Mouse (Mus musculus) 3134 (cell line): ENCODE results near the gene Ubald1.

Source experiments
- DNase-seq: peaks from one replicate; pipeline ENCODE4 v3.0.0-alpha.2; 2011; ENCODE audit warnings: low spot score; ENCODE audit not compliant: insufficient read length; ENCODE audit errors: extremely low read depth

Gene Ubald1

GRCm38 (mm10) chr16:4875198-4876032 is 4.7 kb downstream of the Ubald1 start:
- DNase-seq = no peak

GRCm38 (mm10) chr16:4871926-4872325 is 8.2 kb downstream of the Ubald1 start:
- DNase-seq = no peak

- DNase-seq = no peak
These were observed 9.6 kb downstream of the Ubald1 start for GRCm38 (mm10) chr16:4870490-4870889.

DNA sequence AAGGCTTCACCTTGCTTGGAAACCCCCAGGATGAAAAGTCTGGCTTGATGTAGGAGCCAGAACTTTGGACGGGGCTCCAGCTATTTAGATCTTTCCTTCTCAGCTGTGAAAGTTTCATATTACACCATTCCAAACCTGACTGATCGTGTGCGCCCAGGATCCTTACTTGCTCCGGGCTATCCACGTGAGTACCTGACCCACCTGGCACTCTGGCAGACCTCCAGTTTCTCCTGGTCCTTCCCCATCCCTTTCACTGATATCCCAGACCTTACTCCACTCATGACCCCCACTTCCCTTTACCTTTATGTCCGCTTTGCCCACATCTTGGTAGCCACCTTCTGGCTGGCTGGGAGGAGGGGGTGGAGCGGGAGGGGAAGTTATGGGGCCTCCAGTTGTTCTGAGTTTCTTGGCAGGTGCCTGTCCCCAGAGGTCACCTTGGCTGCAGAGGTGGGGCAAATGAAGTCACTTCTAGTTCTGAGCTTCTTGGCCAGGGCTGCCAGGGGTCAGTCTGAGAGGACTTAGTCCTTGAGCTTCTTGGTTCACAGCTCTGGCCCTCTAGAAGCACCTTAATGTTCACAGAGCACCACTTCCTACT is 13.9 kb downstream of the Ubald1 start:
- no peak for DNase-seq

GRCm38 (mm10) chr16:4863742-4864141 is 16.4 kb downstream of the Ubald1 start:
- DNase-seq = no peak

DNA sequence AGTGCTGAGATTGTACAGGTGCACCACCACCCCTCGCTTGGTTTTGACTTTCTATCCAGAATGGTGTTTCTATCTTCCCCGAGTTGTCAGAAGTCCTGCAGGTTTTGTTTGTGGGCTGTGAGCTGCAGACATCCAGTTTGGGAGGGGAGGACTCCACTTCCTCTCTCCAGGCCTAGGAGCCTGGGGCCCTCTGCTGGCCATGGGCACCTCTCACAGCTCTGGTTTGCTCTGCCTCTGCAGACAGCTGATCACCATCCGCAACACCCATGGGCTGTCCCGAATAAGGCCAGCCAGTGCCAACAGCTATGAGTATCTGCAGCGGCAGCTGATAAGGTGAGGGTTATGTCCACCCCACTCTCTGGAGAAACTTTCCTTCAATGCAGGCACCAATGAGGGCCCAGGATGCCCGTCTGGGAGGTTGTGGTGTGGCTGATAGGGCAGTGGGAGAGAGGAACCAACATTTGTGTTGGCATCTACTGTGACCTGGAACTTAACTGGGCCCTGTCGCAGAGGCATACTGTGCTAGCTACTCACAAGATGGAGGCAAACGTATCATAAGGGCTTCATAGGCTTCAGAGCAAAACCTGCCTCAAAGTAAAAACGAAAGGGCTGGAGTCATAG is 17.1 kb downstream of the Ubald1 start:
- peak; percentile 54 for DNase-seq

DNA sequence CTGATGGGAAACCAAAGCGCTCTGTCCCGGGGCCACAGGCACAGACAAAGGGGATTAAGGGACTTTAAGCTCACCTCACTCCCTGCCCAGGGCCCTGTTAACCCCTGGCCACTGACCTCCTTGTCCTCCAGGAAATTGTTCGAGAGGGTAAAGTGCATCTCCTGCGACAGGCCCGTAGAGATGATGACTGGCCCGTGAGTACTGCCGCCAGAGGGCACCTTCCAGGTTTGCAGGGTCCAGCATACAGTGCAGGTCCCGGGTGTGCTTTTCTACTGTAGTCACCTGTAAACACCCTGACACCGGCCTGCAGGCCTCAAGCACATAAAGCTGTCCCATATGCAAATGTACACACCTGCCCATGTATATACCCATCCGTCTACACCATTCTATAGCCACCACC is 18.7 kb downstream of the Ubald1 start:
- no peak for DNase-seq

- DNase-seq = no peak
These were observed 25.0 kb downstream of the Ubald1 start for GRCm38 (mm10) chr16:4855046-4855650.

- no peak for DNase-seq
These were observed 29.0 kb downstream of the Ubald1 start for GRCm38 (mm10) chr16:4850938-4851628.

- DNase-seq = no peak
These were observed 29.8 kb downstream of the Ubald1 start for GRCm38 (mm10) chr16:4850361-4850760.

- DNase-seq = no peak
These were observed 32.0 kb downstream of the Ubald1 start for GRCm38 (mm10) chr16:4848090-4848489.

- DNase-seq = no peak
These were observed 33.1 kb downstream of the Ubald1 start for GRCm38 (mm10) chr16:4847041-4847440.

DNA sequence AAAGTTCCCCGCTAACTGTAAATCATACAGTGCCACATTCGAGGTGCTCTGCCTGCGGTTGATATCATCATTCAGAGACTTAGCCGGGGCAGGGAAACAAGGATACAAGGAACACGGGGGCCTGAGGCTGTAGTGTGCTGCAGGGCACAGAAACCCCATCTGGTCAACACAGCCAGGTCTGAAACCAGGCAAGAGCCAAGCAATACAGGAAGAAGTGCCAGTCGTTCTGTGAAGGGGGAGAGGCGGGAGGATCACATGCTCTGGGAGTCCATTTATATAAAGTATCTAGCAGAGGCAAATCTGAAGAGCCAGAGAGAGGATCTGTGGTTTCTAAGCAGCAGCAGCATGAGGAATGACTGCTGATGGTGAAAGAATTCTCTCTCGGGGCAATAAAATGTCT is 39.9 kb downstream of the Ubald1 start:
- no peak for DNase-seq

DNA sequence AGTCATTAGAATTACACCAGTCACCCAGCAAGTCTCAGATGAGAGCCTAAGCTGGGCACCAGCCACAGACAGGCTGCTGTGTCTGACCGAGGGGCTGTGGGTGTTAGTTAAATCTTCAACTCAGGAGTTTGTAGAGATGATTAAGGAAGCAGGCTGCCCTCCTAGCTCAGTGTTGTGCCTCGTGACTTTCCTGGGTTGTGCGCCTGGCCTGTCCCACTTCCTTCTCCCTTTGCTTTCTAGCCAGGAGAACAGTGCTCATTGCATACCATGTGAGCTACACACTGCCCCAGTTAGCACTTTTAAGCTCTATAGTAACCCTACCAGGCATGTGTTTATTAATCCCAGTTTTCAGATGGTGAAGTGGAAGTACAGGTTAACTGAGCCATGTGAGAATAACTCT is 40.6 kb downstream of the Ubald1 start:
- DNase-seq = no peak

- DNase-seq = no peak
These were observed 42.5 kb downstream of the Ubald1 start for GRCm38 (mm10) chr16:4837631-4838030.

DNA sequence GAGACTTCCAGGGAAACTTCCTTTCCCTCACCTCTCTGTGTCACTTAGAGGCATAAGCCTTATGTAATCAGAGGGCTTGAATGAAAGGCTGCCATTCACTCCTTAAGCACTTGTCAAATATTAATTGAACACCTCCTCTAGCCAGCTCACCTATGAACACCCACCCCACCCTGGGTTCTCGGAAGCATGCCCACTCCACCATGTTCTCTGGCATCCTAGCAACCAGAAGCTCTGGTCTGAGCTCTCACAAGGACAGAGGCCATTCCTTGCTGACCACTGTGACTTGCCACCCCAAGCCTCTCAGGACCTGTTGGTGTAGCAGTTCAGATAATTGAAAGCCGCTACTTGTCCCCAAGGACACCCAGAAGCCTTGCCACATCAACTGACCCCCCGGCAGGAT is 44.9 kb downstream of the Ubald1 start, which contains the start of gene 4930562C15Rik:
Gene 4930562C15Rik, plus strand, starts transcription at position 226 of the 400 bp plus-strand sequence.
- no peak for DNase-seq

- no peak for DNase-seq
These were observed 46.3 kb downstream of the Ubald1 start for GRCm38 (mm10) chr16:4833858-4834257.

- no peak for DNase-seq
These were observed 48.3 kb downstream of the Ubald1 start for GRCm38 (mm10) chr16:4831650-4832419.

DNA sequence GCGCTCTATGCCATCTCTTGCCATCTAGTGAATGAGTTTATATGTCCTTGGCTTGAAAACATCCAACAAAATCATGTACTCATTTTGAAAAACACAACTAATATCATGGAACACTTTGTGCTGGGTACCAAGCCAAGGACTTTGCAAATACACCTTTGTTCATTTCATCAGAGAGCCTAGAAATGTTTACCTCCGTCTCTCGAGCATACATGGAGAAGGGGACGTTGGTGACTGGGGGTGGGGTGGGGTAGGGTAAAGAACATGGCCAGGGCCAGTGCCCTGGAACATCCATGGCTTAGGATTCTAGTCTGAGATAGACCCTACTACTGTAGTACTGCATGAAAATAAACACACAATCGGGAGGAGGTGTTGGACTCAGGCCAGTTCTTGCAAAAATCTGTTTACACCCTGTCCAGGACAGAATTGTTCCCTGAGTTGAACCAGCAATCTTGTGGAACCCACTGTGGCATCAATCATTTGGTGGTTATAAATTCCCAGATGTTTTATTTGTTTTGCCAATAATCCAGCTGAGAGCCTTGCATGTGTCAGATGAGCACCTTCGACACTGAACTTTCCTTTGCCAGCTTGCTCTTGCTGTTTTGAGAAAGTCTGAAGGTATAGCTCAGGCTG is 50.7 kb downstream of the Ubald1 start:
- no peak for DNase-seq

DNA sequence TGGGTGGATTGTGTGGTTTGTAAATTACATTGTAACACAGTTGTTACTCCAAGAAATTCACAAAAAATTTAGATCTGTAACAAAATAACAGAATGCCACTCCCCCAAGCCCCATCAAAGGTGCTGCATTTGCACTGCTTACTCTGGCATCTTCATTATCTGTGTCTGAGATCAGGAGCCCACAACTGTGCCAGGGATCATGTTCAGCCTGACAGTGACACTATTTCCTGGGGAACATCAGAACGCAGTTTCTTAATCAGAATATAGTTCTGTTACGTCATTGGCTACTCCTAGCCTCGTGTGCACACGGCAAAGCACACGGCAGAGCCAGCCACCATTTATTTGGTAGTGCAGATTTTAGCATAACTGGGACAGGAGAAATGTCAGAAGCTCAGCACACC is 52.5 kb downstream of the Ubald1 start:
- DNase-seq = no peak
